Mouse (Mus musculus) hindbrain, embryonic 11.5 days (tissue): ENCODE results near the gene Ccdc170. TPM values are rescaled to one million over a fixed set of nuclear protein-coding genes. Genes with fewer than 3 reads are reported as not detected.
"Not testable (repeated sequence)": the region's sequence is repeated elsewhere in the genome, so short reads cannot be mapped to it uniquely, and the experiment has no call there.

Experiments
- ATAC-seq: fragments of 200-750 bp; cut with Nextera tagmentation; 2 replicates; pipeline ENCODE4 v1.8.0; 2017; ENCODE audit warnings: mild to moderate bottlenecking, moderate TSS enrichment, moderate library complexity; ENCODE audit not compliant: low FRiP score
- DNase-seq: peaks from one replicate; pipeline ENCODE4 v3.0.0-alpha.2; 2015; ENCODE audit warnings: low spot score
- H3K27ac ChIP-seq: fragments of 300-500 bp; sonication (generic); 2 replicates; pipeline ENCODE4 v1.5.1; 2014; ENCODE audit warnings: mild to moderate bottlenecking, low read depth, low read length
- H3K27me3 ChIP-seq: fragments of 300-500 bp; sonication (generic); 2 replicates; pipeline ENCODE4 v1.6.1; 2014; ENCODE audit warnings: mild to moderate bottlenecking, low read length, moderate library complexity, mixed read lengths; ENCODE audit not compliant: control insufficient read depth, insufficient read depth
- H3K36me3 ChIP-seq: fragments of 300-500 bp; sonication (generic); 2 replicates; pipeline ENCODE4 v1.6.1; 2014; ENCODE audit warnings: mild to moderate bottlenecking, low read length, moderate library complexity, mixed read lengths; ENCODE audit not compliant: control insufficient read depth, insufficient read depth
- H3K4me1 ChIP-seq: fragments of 300-500 bp; sonication (generic); replicated peaks from 2 replicates; pipeline ENCODE4 v1.6.1; 2014; ENCODE audit warnings: low read length, mixed read lengths; ENCODE audit not compliant: control insufficient read depth, insufficient read depth
- H3K4me2 ChIP-seq: fragments of 300-500 bp; sonication (generic); replicated peaks from 2 replicates; pipeline ENCODE4 v1.6.1; 2014; ENCODE audit warnings: mild to moderate bottlenecking, low read depth, low read length
- H3K4me3 ChIP-seq: fragments of 300-500 bp; sonication (generic); 2 replicates; pipeline ENCODE4 v1.5.1; 2014; ENCODE audit warnings: low read depth, low read length
- H3K9ac ChIP-seq: fragments of 300-500 bp; sonication (generic); 2 replicates; pipeline ENCODE4 v1.6.1; 2014; ENCODE audit warnings: low read depth, low read length
- H3K9me3 ChIP-seq: fragments of 300-500 bp; sonication (generic); 2 replicates; pipeline ENCODE4 v1.6.1; 2016; ENCODE audit warnings: low read length; ENCODE audit not compliant: control insufficient read depth
- WGBS: fragments of 180-500 bp; shearing (Covaris S2); extraction: QIAGEN DNeasy Blood & Tissue Kit; methylation state at CpG from one replicate; pipeline ENCODE4 v1.1.7; 2014; 5-methylcytosine and 5-hydroxymethylcytosine counted together
- polyA plus RNA-seq: library from polyadenylated mRNA; unstranded; fragments of >200 nt; fragmentation: Nextera tagmentation; extraction: Ambion mirVana; gene quantifications from 2 replicates; pipeline ENCODE4 v1.2.1, GENCODE M21; 2014

Gene Ccdc170
- polyA plus RNA-seq, 1 experiment from 2014 or later = 0.40 TPM

DNA sequence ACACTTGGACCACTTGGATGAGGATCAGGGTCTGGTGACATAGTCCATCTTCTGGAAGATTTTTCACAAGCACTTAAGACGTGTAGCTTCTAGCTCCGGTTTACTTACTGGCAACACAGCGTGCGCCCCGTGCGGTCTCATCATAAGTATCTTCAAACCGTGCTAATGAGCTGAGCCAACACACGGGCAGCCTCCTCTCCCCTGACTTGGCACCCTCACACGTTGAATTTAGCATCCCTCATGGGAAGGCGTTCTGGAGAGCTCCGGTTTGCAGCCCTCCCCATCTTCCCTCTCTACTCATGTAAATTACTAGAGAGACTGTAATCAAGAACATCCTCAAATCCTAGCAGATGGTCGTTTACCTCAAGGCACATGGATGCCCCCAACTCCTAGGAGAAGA, 116.6 kb downstream of the Ccdc170 start:
- Histone ChIP-seq H3K27me3 (no peaks in the 10 kb centered on the region), H3K9ac (no peak overlapping the region), H3K9me3 (no peaks in the 10 kb centered on the region), H3K27ac (no peak overlapping the region), H3K4me2 (no peak overlapping the region), H3K4me3 (no peak overlapping the region), H3K4me1 (no peaks in the 10 kb centered on the region), H3K36me3 (no peaks in the 10 kb centered on the region)
- 90% methylated on average over 12 of the region's 12 CpGs for WGBS
- no peak for DNase-seq
- no peak for ATAC-seq

DNA sequence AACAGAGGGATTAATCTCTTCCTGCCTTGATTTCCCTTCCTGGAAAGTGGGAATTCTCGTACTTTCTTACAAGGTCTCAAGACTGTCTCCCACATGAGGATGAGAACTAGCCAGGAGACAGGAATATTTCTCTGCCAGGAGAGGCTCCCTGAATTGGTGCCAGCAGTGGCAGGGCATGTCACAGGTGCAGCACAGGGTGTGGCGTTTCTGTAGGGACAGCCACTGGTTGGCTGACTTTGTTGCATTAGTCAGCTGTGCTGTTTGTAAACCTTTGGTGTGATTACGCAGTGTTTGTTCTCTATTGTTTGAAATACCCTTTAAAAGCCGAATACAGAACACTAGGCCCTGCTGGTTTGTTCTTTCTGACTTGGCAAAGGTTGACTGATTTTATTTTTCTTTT, 117.3 kb downstream of the Ccdc170 start:
- DNase-seq (no peak), ATAC-seq (no peak)
- no peaks in the 10 kb centered on the region for H3K4me1 ChIP-seq
- H3K9ac ChIP-seq = no peak overlapping the region
- WGBS = 87% methylated on average over 4 of the region's 4 CpGs
- H3K9me3 ChIP-seq = no peaks in the 10 kb centered on the region
- no peak overlapping the region for H3K4me2 ChIP-seq
- H3K27ac ChIP-seq = no peak overlapping the region
- H3K27me3 ChIP-seq = no peaks in the 10 kb centered on the region
- no peak overlapping the region for H3K4me3 ChIP-seq
- H3K36me3 ChIP-seq = no peaks in the 10 kb centered on the region

DNA sequence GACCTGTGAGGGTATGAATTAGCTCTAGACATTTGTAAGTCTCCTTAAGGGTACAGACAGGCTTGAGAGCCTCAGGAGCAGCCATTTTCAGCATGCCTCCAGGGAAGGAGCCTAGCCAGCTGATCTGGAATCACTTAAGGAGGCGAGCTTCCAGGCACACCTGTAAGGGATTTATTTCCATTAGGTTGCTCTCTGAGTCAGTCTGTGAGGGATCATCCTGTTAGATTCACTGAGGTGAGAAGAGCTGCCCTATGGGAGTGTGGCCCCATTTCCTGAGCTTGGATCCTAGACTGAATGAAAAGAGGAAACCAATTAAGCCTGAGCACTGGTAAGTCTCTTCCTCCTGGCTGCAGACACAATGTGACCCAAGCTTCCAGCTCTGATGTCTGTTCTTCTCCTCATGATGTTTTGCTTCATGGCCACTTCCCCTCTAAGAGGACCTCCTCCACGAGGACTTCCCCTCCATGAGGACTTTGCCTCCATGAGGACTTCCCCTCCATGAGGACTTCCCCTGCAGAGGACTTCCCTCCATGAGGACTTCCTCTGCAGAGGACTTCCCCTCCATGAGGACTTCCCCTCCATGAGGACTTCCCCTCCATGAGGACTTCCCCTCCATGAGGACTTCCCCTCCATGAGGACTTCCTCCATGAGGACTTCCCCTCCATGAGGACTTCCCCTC, 118.6 kb downstream of the Ccdc170 start:
- no peaks in the 10 kb centered on the region for H3K36me3 ChIP-seq
- H3K9me3 ChIP-seq = no peaks in the 10 kb centered on the region
- no peak for ATAC-seq
- no peak for DNase-seq
- H3K4me1 ChIP-seq = no peaks in the 10 kb centered on the region
- 53% methylated on average over 2 of the region's 2 CpGs for WGBS
- H3K27me3 ChIP-seq = no peaks in the 10 kb centered on the region
- H3K4me3 ChIP-seq = no peak overlapping the region
- H3K27ac ChIP-seq = no peak overlapping the region
- no peak overlapping the region for H3K4me2 ChIP-seq
- no peak overlapping the region for H3K9ac ChIP-seq

DNA sequence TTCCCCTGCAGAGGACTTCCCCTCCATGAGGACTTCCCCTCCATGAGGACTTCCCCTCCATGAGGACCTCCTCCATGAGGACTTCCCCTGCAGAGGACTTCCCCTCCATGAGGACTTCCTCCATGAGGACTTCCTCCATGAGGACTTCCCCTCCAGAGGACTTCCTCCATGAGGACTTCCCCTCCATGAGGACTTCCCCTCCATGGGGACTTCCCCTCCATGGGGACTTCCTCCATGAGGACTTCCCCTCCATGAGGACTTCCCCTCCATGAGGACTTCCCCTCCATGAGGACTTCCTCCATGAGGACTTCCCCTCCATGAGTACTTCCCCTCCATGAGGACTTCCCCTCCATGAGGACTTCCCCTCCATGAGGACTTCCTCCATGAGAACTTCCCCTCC, 119.3 kb downstream of the Ccdc170 start:
- DNase-seq, ATAC-seq, H3K9ac ChIP-seq, H3K9me3 ChIP-seq, H3K36me3 ChIP-seq, H3K4me2 ChIP-seq, H3K4me3 ChIP-seq, H3K4me1 ChIP-seq, H3K27me3 ChIP-seq, H3K27ac ChIP-seq: not testable (repeated sequence)

DNA sequence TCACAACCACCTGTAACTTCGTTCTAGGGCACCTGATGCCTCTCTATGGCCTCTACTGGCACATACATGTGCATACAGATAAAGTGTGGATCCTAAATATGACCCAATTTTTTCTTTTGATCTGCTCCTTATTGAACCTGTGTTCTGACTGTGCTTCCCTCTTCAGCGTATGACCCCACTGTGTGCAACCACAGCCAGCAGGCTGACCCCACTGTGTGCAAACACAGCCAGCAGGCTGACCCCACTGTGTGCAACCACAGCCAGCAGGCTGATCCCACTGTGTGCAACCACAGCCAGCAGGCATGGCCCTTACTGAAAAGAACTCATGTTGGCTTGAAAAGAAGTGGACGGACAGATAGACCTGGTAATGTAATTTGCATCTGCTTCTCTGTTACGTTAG, 120.2 kb downstream of the Ccdc170 start:
- no peaks in the 10 kb centered on the region for H3K9me3 ChIP-seq
- no peaks in the 10 kb centered on the region for H3K27me3 ChIP-seq
- DNase-seq = no peak
- H3K27ac ChIP-seq = no peak overlapping the region
- no peak overlapping the region for H3K4me3 ChIP-seq
- no peak overlapping the region for H3K4me2 ChIP-seq
- 79% methylated on average over 4 of the region's 4 CpGs for WGBS
- no peak overlapping the region for H3K9ac ChIP-seq
- no peak for ATAC-seq
- no peaks in the 10 kb centered on the region for H3K4me1 ChIP-seq
- H3K36me3 ChIP-seq = no peaks in the 10 kb centered on the region

DNA sequence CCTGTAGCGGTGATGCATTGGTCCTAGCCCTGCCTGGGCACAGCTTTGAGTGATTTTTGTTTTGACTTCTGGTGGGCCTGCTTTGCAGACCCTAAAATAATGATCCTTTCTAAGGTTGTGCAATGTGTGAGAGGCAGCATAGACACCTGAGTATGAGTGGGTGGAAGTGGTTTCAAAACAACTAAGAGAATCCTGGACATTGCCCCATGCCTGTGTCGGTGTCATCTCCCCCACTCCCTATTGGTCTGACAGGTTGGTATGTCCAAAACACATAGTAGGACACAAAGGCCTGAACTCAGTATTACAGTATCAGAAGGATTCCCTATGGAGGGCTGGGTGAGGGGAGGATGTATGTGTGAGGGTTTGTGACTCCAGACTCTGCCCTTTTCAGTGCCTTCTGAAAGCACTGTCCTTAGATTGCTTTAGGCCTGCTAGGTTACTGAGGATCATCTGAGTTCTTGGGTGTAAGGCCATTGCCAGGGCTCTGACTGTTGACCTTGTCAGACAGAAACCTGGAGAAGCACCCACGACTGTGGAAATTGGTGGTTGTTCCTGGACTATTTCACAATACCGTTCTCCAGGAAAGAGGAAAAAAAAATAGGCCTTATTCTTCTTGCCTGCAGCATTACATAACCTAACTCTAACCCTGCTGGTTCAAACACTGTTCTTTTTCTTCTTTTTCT, 122.4 kb downstream of the Ccdc170 start:
- ATAC-seq = no peak
- H3K27me3 ChIP-seq = no peaks in the 10 kb centered on the region
- H3K4me2 ChIP-seq = no peak overlapping the region
- H3K27ac ChIP-seq = no peak overlapping the region
- no peaks in the 10 kb centered on the region for H3K9me3 ChIP-seq
- H3K4me3 ChIP-seq = no peak overlapping the region
- DNase-seq = no peak
- no peak overlapping the region for H3K9ac ChIP-seq
- no peaks in the 10 kb centered on the region for H3K36me3 ChIP-seq
- no peaks in the 10 kb centered on the region for H3K4me1 ChIP-seq
- 86% methylated on average over 4 of the region's 4 CpGs for WGBS

- Histone ChIP-seq H3K36me3 (no peaks in the 10 kb centered on the region), H3K27ac (no peak overlapping the region), H3K4me3 (no peak overlapping the region), H3K9ac (no peak overlapping the region), H3K9me3 (no peaks in the 10 kb centered on the region), H3K4me1 (no peaks in the 10 kb centered on the region), H3K4me2 (no peak overlapping the region), H3K27me3 (no peaks in the 10 kb centered on the region)
- WGBS = 91% methylated on average over 2 of the region's 2 CpGs
- ATAC-seq = no peak
- DNase-seq = no peak
Observed at GRCm38 (mm10) chr10:4610234-4610633, 127.9 kb downstream of the Ccdc170 start.

DNA sequence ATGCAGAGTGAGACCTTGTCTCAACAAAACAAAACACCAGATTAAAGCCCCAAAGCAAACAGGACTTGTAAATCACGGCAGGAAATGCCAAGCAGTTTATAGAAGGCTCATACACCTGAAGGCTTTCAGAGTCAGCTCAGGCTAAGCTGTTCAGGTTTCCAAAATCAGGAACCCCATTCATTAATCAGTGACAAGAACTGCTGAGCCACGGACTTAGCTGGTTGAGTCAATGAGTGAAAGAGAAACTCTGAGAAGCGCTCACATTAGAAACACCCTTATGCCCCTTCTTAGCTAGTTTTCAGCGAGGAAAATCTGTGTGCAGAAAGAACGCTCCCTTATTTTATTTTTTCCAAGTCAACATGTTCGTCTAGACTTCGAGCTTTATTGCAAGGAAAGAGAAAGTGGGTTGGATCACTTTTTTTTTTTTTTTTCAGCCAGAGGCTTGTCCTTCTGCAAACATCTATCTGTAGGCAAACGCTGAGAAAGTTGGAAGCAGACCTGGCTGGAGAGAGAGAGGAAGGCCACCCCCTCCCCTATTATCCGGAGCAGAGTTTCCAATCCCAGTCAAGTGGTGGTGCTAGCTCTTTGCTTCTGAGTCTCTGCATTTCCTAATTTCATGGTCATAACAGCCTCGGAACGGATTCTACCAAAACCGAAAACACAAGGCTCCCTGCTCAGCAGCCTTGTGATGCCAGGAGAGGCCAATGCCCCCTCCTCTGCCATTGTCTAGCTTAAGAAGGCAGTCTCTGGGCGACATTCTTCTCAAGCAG, 129.3 kb downstream of the Ccdc170 start, which contains the start of gene Esr1:
TSS of gene Esr1 (plus strand) at position 208 of the 770 bp plus-strand sequence.
- H3K4me1 ChIP-seq = no peaks in the 10 kb centered on the region
- no peak within 1 kb of the TSS for H3K4me3 ChIP-seq
- no peak within 1 kb of the TSS for H3K27ac ChIP-seq
- ATAC-seq (no peak), DNase-seq (no peak)
- no peak within 1 kb of the TSS for H3K9ac ChIP-seq
- H3K9me3 ChIP-seq = no peaks in the 10 kb centered on the region
- H3K27me3 ChIP-seq = no peaks in the 10 kb centered on the region
- WGBS = 56% methylated on average over 13 of the region's 13 CpGs
- no peaks in the 10 kb centered on the region for H3K36me3 ChIP-seq
- H3K4me2 ChIP-seq = no peak within 1 kb of the TSS
